Mouse (Mus musculus) midbrain, embryonic 12.5 days (tissue): ENCODE results near the gene Gm20854. TPM values are rescaled to one million over a fixed set of nuclear protein-coding genes. Genes with fewer than 3 reads are reported as not detected.
"Not testable (repeated sequence)": the region's sequence is repeated elsewhere in the genome, so short reads cannot be mapped to it uniquely, and the experiment has no call there.

Experiments
- ATAC-seq: fragments of 200-750 bp; cut with Nextera tagmentation; 2 replicates; pipeline ENCODE4 v1.8.0; 2017; ENCODE audit warnings: low read depth, moderate TSS enrichment, moderate library complexity; ENCODE audit not compliant: low FRiP score
- H3K27ac ChIP-seq: fragments of 300-500 bp; sonication (generic); replicated peaks from 2 replicates; pipeline ENCODE4 v1.5.1; 2016; ENCODE audit warnings: mild to moderate bottlenecking
- H3K27me3 ChIP-seq: fragments of 300-500 bp; sonication (generic); 2 replicates; pipeline ENCODE4 v1.6.1; 2016; ENCODE audit warnings: mild to moderate bottlenecking
- H3K36me3 ChIP-seq: fragments of 300-500 bp; sonication (generic); 2 replicates; pipeline ENCODE4 v1.6.1; 2016
- H3K4me1 ChIP-seq: fragments of 300-500 bp; sonication (generic); 2 replicates; pipeline ENCODE4 v1.6.1; 2016
- H3K4me2 ChIP-seq: fragments of 300-500 bp; sonication (generic); replicated peaks from 2 replicates; pipeline ENCODE4 v1.6.1; 2016; ENCODE audit warnings: mild to moderate bottlenecking, moderate library complexity
- H3K4me3 ChIP-seq: fragments of 300-500 bp; sonication (generic); 2 replicates; pipeline ENCODE4 v1.5.1; 2016; ENCODE audit warnings: mild to moderate bottlenecking
- H3K9ac ChIP-seq: fragments of 300-500 bp; sonication (generic); replicated peaks from 2 replicates; pipeline ENCODE4 v1.6.1; 2016; ENCODE audit warnings: mild to moderate bottlenecking, moderate library complexity
- H3K9me3 ChIP-seq: fragments of 300-500 bp; sonication (generic); 2 replicates; pipeline ENCODE4 v1.6.1; 2016; ENCODE audit warnings: mild to moderate bottlenecking
- WGBS: fragments of 180-500 bp; shearing (Covaris S2); methylation state at CpG from one replicate; pipeline ENCODE4 v1.1.7; 2016; 5-methylcytosine and 5-hydroxymethylcytosine counted together
- polyA plus RNA-seq: library from polyadenylated mRNA; unstranded; fragments of >200 nt; fragmentation: Nextera tagmentation; extraction: Ambion mirVana; gene quantifications from 2 replicates; pipeline ENCODE4 v1.2.1, GENCODE M21; 2016

The Gm20854 gene
- polyA plus RNA-seq = not detected in 2 replicates

DNA sequence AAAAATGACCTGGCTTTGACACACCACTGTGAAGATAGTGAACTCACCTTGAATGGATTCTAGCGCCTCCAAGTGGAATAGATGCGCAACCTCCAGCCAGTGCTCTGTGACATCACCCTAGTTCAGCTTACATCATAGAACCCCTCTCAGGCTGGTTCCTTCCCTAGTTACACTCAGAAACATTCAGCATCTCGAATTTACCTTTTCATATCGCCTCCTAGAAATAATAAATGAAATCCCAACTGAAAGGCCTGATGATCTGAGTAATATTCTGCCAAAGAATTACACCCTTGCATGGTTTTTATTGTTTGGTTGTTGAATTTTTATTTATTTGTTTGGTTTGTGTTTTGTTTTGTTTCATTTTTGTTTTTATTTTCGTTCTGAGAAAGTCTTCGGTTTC is at the start of gene Gm20854:
Gm20854 (minus strand) TSS at position 101 of the 400 bp plus-strand sequence.
- H3K4me1 ChIP-seq, H3K27me3 ChIP-seq, H3K36me3 ChIP-seq, ATAC-seq, H3K9me3 ChIP-seq, H3K9ac ChIP-seq, H3K4me2 ChIP-seq, H3K4me3 ChIP-seq, H3K27ac ChIP-seq: not testable (repeated sequence)
- no CpG with 5 or more reads among the region's 6 CpGs for WGBS
